Mouse (Mus musculus): ENCODE data around the gene Pde4d. TPM values are rescaled to one million over a fixed set of nuclear protein-coding genes. Genes with fewer than 3 reads are reported as not detected.
A peak's percentile ranks its signal among the peaks of the same experiment; 100 is the strongest.

The Pde4d gene
- polyA plus RNA-seq, 1 experiment from 2014 or later, result 13.0 TPM

GRCm38 (mm10) chr13:108467046-108467445, 17.3 kb downstream of the Pde4d start:
- no peak for ATAC-seq (ENCODE audit: low FRiP score, low TSS enrichment)
- H3K4me2 ChIP-seq (replicated peaks; ENCODE audit: low read depth), result no peak overlapping the region
- no peaks in the 10 kb centered on the region for H3K4me1 ChIP-seq (replicated peaks; ENCODE audit: control insufficient read depth, insufficient read depth)
- no peak for TF ChIP-seq CTCF (IDR thresholded peaks at IDR 0.05; ENCODE audit: low read depth)
- no peak for TF ChIP-seq EP300 (optimal IDR thresholded peaks at IDR 0.05)
- H3K27ac ChIP-seq (replicated peaks), result no peak overlapping the region
- no peaks in the 10 kb centered on the region for H3K9me3 ChIP-seq (ENCODE audit: control insufficient read depth, low read length)
- H3K4me3 ChIP-seq (ENCODE audit: low read depth, low read length), result no peak overlapping the region
- no peaks in the 10 kb centered on the region for H3K36me3 ChIP-seq (ENCODE audit: control insufficient read depth, insufficient read depth, low read length)
- no peak overlapping the region for H3K9ac ChIP-seq (ENCODE audit: low read length)
- 27% methylated on average over 1 of the region's 1 CpGs for WGBS
- H3K27me3 ChIP-seq (ENCODE audit: control insufficient read depth, insufficient read depth, low read length), result no peaks in the 10 kb centered on the region
- no peak for DNase-seq (ENCODE audit: low spot score)

GRCm38 (mm10) chr13:108480451-108480850, 30.7 kb downstream of the Pde4d start:
- DNase-seq (ENCODE audit: low spot score) (no peak), ATAC-seq (ENCODE audit: low FRiP score, low TSS enrichment) (no peak)
- Histone ChIP-seq H3K36me3 (ENCODE audit: control insufficient read depth, insufficient read depth, low read length) (no peaks in the 10 kb centered on the region), H3K27me3 (ENCODE audit: control insufficient read depth, insufficient read depth, low read length) (no peaks in the 10 kb centered on the region), H3K9me3 (ENCODE audit: control insufficient read depth, low read length) (no peaks in the 10 kb centered on the region), H3K27ac (replicated peaks) (no peak overlapping the region), H3K4me1 (replicated peaks; ENCODE audit: control insufficient read depth, insufficient read depth) (no peaks in the 10 kb centered on the region), H3K4me3 (ENCODE audit: low read depth, low read length) (no peak overlapping the region), H3K4me2 (replicated peaks; ENCODE audit: low read depth) (no peak overlapping the region), H3K9ac (ENCODE audit: low read length) (no peak overlapping the region)
- 91% methylated on average over 3 of the region's 3 CpGs for WGBS
- TF ChIP-seq CTCF (IDR thresholded peaks at IDR 0.05; ENCODE audit: low read depth), result no peak
- TF ChIP-seq EP300 (optimal IDR thresholded peaks at IDR 0.05), result no peak

GRCm38 (mm10) chr13:108485036-108485435, 35.3 kb downstream of the Pde4d start:
- Histone ChIP-seq H3K4me2 (replicated peaks; ENCODE audit: low read depth) (no peak overlapping the region), H3K9ac (ENCODE audit: low read length) (no peak overlapping the region), H3K9me3 (ENCODE audit: control insufficient read depth, low read length) (no peaks in the 10 kb centered on the region), H3K36me3 (ENCODE audit: control insufficient read depth, insufficient read depth, low read length) (no peaks in the 10 kb centered on the region), H3K27ac (replicated peaks) (no peak overlapping the region), H3K27me3 (ENCODE audit: control insufficient read depth, insufficient read depth, low read length) (no peaks in the 10 kb centered on the region), H3K4me1 (replicated peaks; ENCODE audit: control insufficient read depth, insufficient read depth) (no peaks in the 10 kb centered on the region), H3K4me3 (ENCODE audit: low read depth, low read length) (no peak overlapping the region)
- TF ChIP-seq CTCF (IDR thresholded peaks at IDR 0.05; ENCODE audit: low read depth), result 0 out of 2 replicates have a peak, but pooled peaks have one; percentile 1
- TF ChIP-seq EP300 (optimal IDR thresholded peaks at IDR 0.05), result no peak
- WGBS, result 61% methylated on average over 6 of the region's 6 CpGs
- ATAC-seq (ENCODE audit: low FRiP score, low TSS enrichment), result no peak
- DNase-seq (ENCODE audit: low spot score), result no peak

GRCm38 (mm10) chr13:108487066-108487465, 37.3 kb downstream of the Pde4d start:
- no peak for DNase-seq (ENCODE audit: low spot score)
- ATAC-seq (ENCODE audit: low FRiP score, low TSS enrichment), result no peak
- H3K36me3 ChIP-seq (ENCODE audit: control insufficient read depth, insufficient read depth, low read length), result no peaks in the 10 kb centered on the region
- no peak overlapping the region for H3K4me2 ChIP-seq (replicated peaks; ENCODE audit: low read depth)
- 83% methylated on average over 3 of the region's 3 CpGs for WGBS
- H3K4me3 ChIP-seq (ENCODE audit: low read depth, low read length), result no peak overlapping the region
- TF ChIP-seq EP300 (optimal IDR thresholded peaks at IDR 0.05) (no peak), CTCF (IDR thresholded peaks at IDR 0.05; ENCODE audit: low read depth) (no peak)
- H3K9me3 ChIP-seq (ENCODE audit: control insufficient read depth, low read length), result no peaks in the 10 kb centered on the region
- no peaks in the 10 kb centered on the region for H3K27me3 ChIP-seq (ENCODE audit: control insufficient read depth, insufficient read depth, low read length)
- H3K27ac ChIP-seq (replicated peaks), result no peak overlapping the region
- H3K9ac ChIP-seq (ENCODE audit: low read length), result no peak overlapping the region
- H3K4me1 ChIP-seq (replicated peaks; ENCODE audit: control insufficient read depth, insufficient read depth), result no peaks in the 10 kb centered on the region

GRCm38 (mm10) chr13:108489825-108490224, 40.1 kb downstream of the Pde4d start:
- H3K4me2 ChIP-seq (replicated peaks; ENCODE audit: low read depth), result no peak overlapping the region
- no peaks in the 10 kb centered on the region for H3K27me3 ChIP-seq (ENCODE audit: control insufficient read depth, insufficient read depth, low read length)

DNA sequence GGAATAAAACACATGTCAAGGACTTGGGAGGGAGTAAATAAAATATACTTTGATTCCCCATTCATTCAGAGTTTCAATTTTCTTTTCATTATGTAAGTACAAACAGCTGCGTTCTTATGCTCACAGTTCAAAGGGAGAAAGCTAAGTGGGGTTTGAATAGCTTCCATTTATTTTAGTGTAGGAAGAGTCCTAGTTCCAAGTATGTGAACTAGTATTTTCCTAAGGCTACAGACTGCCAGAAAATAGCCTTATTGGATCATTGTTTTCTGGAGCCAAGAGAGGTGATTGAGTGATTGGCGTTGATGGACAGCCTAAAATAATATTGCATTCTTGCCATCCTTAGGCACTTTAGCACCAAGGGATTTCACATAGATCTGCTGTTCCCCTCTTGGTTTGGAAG, 41.1 kb downstream of the Pde4d start:
- no peaks in the 10 kb centered on the region for H3K9me3 ChIP-seq (ENCODE audit: control insufficient read depth, low read length)
- H3K27ac ChIP-seq (replicated peaks), result no peak overlapping the region
- no peaks in the 10 kb centered on the region for H3K36me3 ChIP-seq (ENCODE audit: control insufficient read depth, insufficient read depth, low read length)
- no peaks in the 10 kb centered on the region for H3K4me1 ChIP-seq (replicated peaks; ENCODE audit: control insufficient read depth, insufficient read depth)
- ATAC-seq (ENCODE audit: low FRiP score, low TSS enrichment) (no peak), DNase-seq (ENCODE audit: low spot score) (no peak)
- WGBS, result 84% methylated on average over 2 of the region's 2 CpGs
- no peaks in the 10 kb centered on the region for H3K27me3 ChIP-seq (ENCODE audit: control insufficient read depth, insufficient read depth, low read length)
- no peak overlapping the region for H3K4me2 ChIP-seq (replicated peaks; ENCODE audit: low read depth)
- no peak overlapping the region for H3K4me3 ChIP-seq (ENCODE audit: low read depth, low read length)
- TF ChIP-seq CTCF (IDR thresholded peaks at IDR 0.05; ENCODE audit: low read depth) (no peak), EP300 (optimal IDR thresholded peaks at IDR 0.05) (no peak)
- no peak overlapping the region for H3K9ac ChIP-seq (ENCODE audit: low read length)

More at GRCm38 (mm10) chr13:108489825-108490224, 40.1 kb downstream of the Pde4d start:
- no peak for ATAC-seq (ENCODE audit: low FRiP score, low TSS enrichment)
- Histone ChIP-seq H3K9me3 (ENCODE audit: control insufficient read depth, low read length) (no peaks in the 10 kb centered on the region), H3K27ac (replicated peaks) (no peak overlapping the region), H3K36me3 (ENCODE audit: control insufficient read depth, insufficient read depth, low read length) (no peaks in the 10 kb centered on the region), H3K4me3 (ENCODE audit: low read depth, low read length) (no peak overlapping the region), H3K9ac (ENCODE audit: low read length) (no peak overlapping the region), H3K4me1 (replicated peaks; ENCODE audit: control insufficient read depth, insufficient read depth) (no peaks in the 10 kb centered on the region)
- no peak for TF ChIP-seq CTCF (IDR thresholded peaks at IDR 0.05; ENCODE audit: low read depth)
- DNase-seq (ENCODE audit: low spot score), result no peak

Data from stomach, postnatal 0 days (tissue).